Mouse (Mus musculus) megakaryocyte, embryonic 14.5 days (primary cell): ENCODE data around the gene Mtmr3. TPM values are rescaled to one million over a fixed set of nuclear protein-coding genes. Genes with fewer than 3 reads are reported as not detected.
A peak's percentile ranks its signal among the peaks of the same experiment; 100 is the strongest.

Source experiments
- H3K27me3 ChIP-seq: replicated peaks from 2 replicates; pipeline ENCODE3; 2012; ENCODE audit warnings: inconsistent platforms
- H3K36me3 ChIP-seq: replicated peaks from 2 replicates; pipeline ENCODE3; 2012; ENCODE audit warnings: low read length, inconsistent platforms, mixed read lengths
- H3K4me1 ChIP-seq: 2 replicates; pipeline ENCODE4 v1.6.1; 2012; ENCODE audit warnings: inconsistent platforms
- H3K4me3 ChIP-seq: replicated peaks from 2 replicates; pipeline ENCODE3; 2012; ENCODE audit warnings: moderate library complexity, mild to moderate bottlenecking, inconsistent platforms
- H3K9me3 ChIP-seq: 2 replicates; pipeline ENCODE4 v1.6.1; 2012; ENCODE audit warnings: inconsistent platforms
- FLI1 ChIP-seq: IDR thresholded peaks from 2 replicates; pipeline ENCODE4 v1.6.1; 2012; ENCODE audit warnings: low read length, inconsistent platforms, mixed read lengths
- GATA1 ChIP-seq: IDR thresholded peaks from 3 replicates; pipeline ENCODE4 v1.6.1; 2012; ENCODE audit warnings: mixed read lengths, low read length, inconsistent platforms, borderline replicate concordance
- polyA plus RNA-seq: library from polyadenylated mRNA; stranded (reverse); fragments of >175 nt; gene quantifications from 2 replicates; pipeline ENCODE4 v1.2.3, GENCODE M21; 2012; ENCODE audit warnings: low replicate concordance; ENCODE audit not compliant: insufficient read depth

Mtmr3 gene
- polyA plus RNA-seq = 4.3 and 8.7 TPM in 2 replicates

DNA sequence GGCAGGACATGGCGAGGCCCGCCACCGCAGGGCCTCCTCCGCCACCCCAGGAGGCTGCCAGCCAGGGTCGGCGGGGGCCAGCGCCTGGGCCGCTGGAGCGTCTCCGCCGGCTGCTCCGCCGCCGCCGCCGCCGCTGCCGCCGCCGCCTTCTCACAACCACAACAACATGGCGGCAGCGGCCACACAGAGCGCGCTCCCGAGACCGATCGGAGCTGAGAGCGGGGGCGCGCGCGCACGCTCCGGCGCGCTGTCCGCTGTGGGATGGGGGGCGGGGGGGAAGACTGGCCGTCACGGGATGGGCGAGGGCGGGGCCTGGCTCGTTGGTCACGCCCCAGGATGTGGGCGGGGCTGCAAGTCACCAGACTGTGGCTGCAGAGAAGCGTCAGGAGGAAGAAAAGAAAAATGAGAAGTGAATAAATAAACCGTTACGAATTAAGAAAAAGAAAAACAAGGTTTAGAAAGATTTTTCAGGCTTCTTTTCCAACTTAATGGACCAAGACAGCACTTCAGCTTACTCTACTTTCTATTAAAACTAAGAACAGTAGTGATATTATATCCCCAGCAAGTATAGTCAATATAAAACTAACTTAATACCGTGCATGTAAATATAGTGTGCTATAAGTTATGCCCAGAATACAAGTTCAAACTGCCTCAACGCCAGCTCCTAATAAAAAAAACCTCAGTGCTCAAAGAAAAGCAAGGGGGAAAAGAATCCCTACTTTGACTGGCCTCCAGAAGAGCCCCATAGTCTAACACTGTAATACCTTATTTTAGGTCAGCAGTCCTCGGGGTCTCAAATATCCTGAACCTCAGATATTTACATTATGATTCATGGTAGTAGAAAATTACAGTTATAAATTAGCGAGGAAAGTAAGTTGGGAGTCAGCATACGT, at the start of gene Mtmr3:
Gene Mtmr3, minus strand, starts transcription at position 256 of the 893 bp plus-strand sequence.
- no peak for TF ChIP-seq FLI1
- no peak for TF ChIP-seq GATA1
- Histone ChIP-seq H3K4me3 (peak within 1 kb of the TSS; percentile 99), H3K9me3 (no peaks in the 10 kb centered on the region), H3K27me3 (no peaks in the 10 kb centered on the region), H3K4me1 (peaks cover 74% of the 10 kb centered on the region), H3K36me3 (peaks cover 6% of the 10 kb centered on the region)

DNA sequence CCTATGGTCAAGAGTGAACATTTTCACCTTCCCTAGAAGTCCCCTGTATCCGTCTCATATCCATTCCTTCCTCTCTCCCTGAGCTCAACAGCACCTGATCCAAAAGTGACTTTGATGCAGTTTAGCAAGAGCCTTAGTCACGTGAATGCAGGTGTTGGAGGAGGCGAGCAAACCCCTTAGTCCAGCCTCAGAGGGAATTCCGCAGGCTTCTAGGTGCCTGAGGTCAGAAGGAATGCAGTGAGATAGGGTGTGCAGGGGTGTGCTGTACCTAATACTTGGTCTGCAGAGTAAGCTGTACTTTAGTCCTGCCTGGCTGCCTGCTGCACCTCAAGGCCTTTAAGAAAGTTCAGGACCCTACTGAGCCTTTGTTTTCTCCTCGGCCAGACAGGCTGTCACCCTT, 49.1 kb upstream of the Mtmr3 start:
- TF ChIP-seq GATA1 (no peak), FLI1 (no peak)
- Histone ChIP-seq H3K27me3 (no peaks in the 10 kb centered on the region), H3K36me3 (peaks cover 82% of the 10 kb centered on the region), H3K4me3 (no peak overlapping the region), H3K4me1 (peaks cover 25% of the 10 kb centered on the region), H3K9me3 (no peaks in the 10 kb centered on the region)

GRCm38 (mm10) chr11:4641185-4641584, 46.5 kb upstream of the Mtmr3 start:
- peaks cover 57% of the 10 kb centered on the region for H3K36me3 ChIP-seq
- H3K9me3 ChIP-seq = no peaks in the 10 kb centered on the region
- no peak for TF ChIP-seq FLI1
- no peak for TF ChIP-seq GATA1
- no peaks in the 10 kb centered on the region for H3K27me3 ChIP-seq
- H3K4me1 ChIP-seq = peaks cover 46% of the 10 kb centered on the region
- no peak overlapping the region for H3K4me3 ChIP-seq

DNA sequence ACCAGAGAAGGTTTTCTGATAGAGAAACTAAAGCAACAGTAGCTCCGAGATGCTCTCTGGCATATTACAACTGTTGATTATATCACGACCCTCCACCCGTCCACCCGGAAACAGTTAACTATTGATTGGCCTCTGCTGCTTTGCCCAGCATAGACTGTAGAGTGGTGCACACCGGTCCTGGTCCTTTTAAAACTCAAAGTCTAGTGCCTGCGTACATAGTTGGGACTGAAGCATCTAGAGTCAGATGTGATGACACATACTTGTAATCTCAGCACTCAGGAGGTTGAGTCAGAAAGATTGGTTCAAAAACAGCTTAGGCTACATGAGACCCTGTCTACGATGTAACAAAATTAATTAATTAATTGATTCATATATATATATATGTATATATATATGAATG, 43.6 kb upstream of the Mtmr3 start:
- TF ChIP-seq GATA1 (no peak), FLI1 (no peak)
- H3K4me3 ChIP-seq = peak overlapping the region; percentile 96
- peaks cover 32% of the 10 kb centered on the region for H3K36me3 ChIP-seq
- no peaks in the 10 kb centered on the region for H3K9me3 ChIP-seq
- peaks cover 54% of the 10 kb centered on the region for H3K4me1 ChIP-seq
- no peaks in the 10 kb centered on the region for H3K27me3 ChIP-seq

DNA sequence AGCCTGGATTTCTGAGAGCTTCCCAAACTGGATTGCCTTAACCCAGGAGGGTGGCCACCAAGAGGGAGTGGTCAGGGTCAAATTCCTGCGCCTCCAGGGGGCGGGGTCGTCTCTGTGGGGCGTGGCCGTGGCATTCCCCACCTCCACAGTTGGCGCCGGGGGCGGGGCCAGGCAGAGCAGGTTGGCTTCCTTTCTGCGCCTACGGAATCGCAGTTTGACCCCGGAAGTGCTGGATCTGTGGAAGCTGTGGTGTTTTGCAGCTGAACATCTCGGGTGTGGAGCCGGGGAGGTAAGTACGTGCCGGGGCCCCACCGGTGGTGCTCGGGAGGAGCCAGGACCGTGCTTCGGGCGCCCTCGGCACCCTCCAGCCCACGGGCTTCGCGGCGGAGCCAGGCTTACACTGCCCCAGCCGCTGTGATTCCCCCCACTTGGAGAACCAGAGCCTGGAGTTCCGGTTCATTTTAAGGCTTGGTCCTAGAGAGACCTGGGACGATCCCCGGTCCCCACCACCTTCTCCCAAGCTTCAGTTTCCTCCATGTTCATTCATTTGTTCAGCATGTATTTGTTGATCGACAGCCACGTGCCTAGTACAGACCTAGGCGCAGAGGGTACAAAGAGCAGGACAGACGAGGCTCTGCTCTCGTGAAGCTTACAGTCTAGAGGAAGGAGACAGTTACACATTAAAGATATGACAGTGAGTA, 43.0 kb upstream of the Mtmr3 start, which contains the start of gene Ascc2:
Gene Ascc2, plus strand, starts transcription at position 214 of the 701 bp plus-strand sequence.
- Histone ChIP-seq H3K4me3 (peak within 1 kb of the TSS; percentile 96), H3K4me1 (peaks cover 57% of the 10 kb centered on the region), H3K9me3 (no peaks in the 10 kb centered on the region), H3K27me3 (no peaks in the 10 kb centered on the region), H3K36me3 (peaks cover 27% of the 10 kb centered on the region)
- no peak for TF ChIP-seq GATA1
- no peak for TF ChIP-seq FLI1

GRCm38 (mm10) chr11:4636782-4637342, 42.2 kb upstream of the Mtmr3 start:
- Histone ChIP-seq H3K4me3 (peak overlapping the region; percentile 96), H3K27me3 (no peaks in the 10 kb centered on the region), H3K4me1 (peaks cover 57% of the 10 kb centered on the region), H3K36me3 (peaks cover 19% of the 10 kb centered on the region), H3K9me3 (no peaks in the 10 kb centered on the region)
- TF ChIP-seq GATA1 (no peak), FLI1 (no peak)

DNA sequence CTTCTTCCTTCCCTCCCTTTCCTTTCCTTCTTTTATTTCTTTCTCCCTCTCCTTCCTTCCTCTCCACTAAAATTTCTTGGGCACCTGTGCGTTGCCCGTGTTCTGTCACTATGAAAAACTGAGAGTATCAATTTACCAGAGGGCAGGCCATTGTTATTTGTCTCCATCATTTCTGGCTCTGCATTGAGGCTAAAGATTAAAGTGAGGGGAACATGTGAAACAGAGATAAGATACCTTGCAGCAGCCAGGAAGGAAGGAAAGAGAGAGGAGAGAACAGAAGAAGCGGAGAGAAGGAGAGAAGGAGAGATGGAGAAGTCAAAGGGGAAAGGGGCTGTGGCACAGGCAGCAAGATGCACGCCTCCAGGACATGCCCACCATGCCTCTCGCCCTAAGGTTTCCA, 39.7 kb upstream of the Mtmr3 start:
- TF ChIP-seq FLI1 (no peak), GATA1 (no peak)
- H3K4me3 ChIP-seq = no peak overlapping the region

DNA sequence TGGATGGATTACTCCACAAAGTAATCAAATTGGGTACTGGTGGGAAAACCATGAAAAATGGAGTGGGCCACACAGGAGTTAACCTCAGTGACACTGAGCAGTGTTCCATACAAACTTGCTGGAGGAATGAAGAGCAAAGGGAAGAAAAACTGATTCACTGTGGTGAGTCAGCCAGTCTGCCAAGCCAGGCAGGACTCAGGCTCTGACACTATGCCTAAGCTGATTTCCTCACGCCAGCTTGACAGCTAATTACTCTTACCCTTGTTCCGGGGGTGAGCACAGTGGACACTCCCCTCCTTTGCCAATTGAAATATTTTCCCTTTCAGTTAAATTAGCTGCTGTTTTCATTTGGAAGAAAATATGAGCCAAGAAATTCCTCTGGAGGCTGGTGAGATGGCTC, 38.8 kb upstream of the Mtmr3 start:
- H3K4me1 ChIP-seq = peaks cover 63% of the 10 kb centered on the region
- H3K4me3 ChIP-seq = no peak overlapping the region
- no peaks in the 10 kb centered on the region for H3K9me3 ChIP-seq
- no peaks in the 10 kb centered on the region for H3K27me3 ChIP-seq
- no peaks in the 10 kb centered on the region for H3K36me3 ChIP-seq
- TF ChIP-seq GATA1 (no peak), FLI1 (no peak)

More for the DNA sequence above, 39.7 kb upstream of the Mtmr3 start:
- Histone ChIP-seq H3K36me3 (peaks cover 3% of the 10 kb centered on the region), H3K9me3 (no peaks in the 10 kb centered on the region), H3K27me3 (no peaks in the 10 kb centered on the region), H3K4me1 (peaks cover 66% of the 10 kb centered on the region)

- no peak overlapping the region for H3K4me3 ChIP-seq
- H3K9me3 ChIP-seq = no peaks in the 10 kb centered on the region
- TF ChIP-seq GATA1 = no peak
- TF ChIP-seq FLI1 = no peak
- peaks cover 4% of the 10 kb centered on the region for H3K27me3 ChIP-seq
- peaks cover 48% of the 10 kb centered on the region for H3K4me1 ChIP-seq
- H3K36me3 ChIP-seq = no peaks in the 10 kb centered on the region
Observed at GRCm38 (mm10) chr11:4629861-4630280, 35.2 kb upstream of the Mtmr3 start.
